Mouse (Mus musculus) CH12.LX (cell line): ENCODE data around the gene Cmss1. TPM values are rescaled to one million over a fixed set of nuclear protein-coding genes. Genes with fewer than 3 reads are reported as not detected.

Experiments
- DNase-seq: peaks from one replicate; pipeline ENCODE4 v3.0.0-alpha.2; 2013; ENCODE audit errors: extremely low read depth
- H3K27ac ChIP-seq: 2 replicates; pipeline ENCODE4 v1.5.1; 2012; ENCODE audit warnings: low read depth, mild to moderate bottlenecking, control low read depth, moderate library complexity; ENCODE audit not compliant: insufficient read depth
- H3K27me3 ChIP-seq: replicated peaks from 2 replicates; pipeline ENCODE3; 2012; ENCODE audit warnings: inconsistent platforms
- H3K36me3 ChIP-seq, 2 experiments: replicated peaks in 1 of 2; 2 replicates each; pipeline versions ENCODE3 to v1.6.1; 2012; ENCODE audit warnings: inconsistent platforms in 1 of 2, low read length in 1 of 2, mild to moderate bottlenecking in 1 of 2, mixed read lengths in 1 of 2, moderate library complexity in 1 of 2; ENCODE audit not compliant: control insufficient read depth in 1 of 2, insufficient read depth in 1 of 2
- H3K4me1 ChIP-seq, 2 experiments: 2 replicates each; pipeline ENCODE4 v1.6.1; 2012; ENCODE audit warnings: inconsistent platforms in 1 of 2, moderate library complexity in 1 of 2; ENCODE audit not compliant: insufficient read depth in 2 of 2, control insufficient read depth in 1 of 2
- H3K4me2 ChIP-seq: 2 replicates; pipeline ENCODE4 v1.6.1; 2012; ENCODE audit warnings: low read depth, mild to moderate bottlenecking, control low read depth; ENCODE audit not compliant: poor library complexity, insufficient read depth, severe bottlenecking
- H3K4me3 ChIP-seq, 3 experiments: fragments of 150-350 bp in 1 of 3; sonication (generic) in 1 of 3; replicated peaks in 1 of 3; 2 replicates each; pipeline versions ENCODE3 to v1.5.1; 2011 to 2012; ENCODE audit warnings: low read depth in 2 of 3, low read length in 2 of 3, mild to moderate bottlenecking in 2 of 3, moderate library complexity in 2 of 3, control low read depth in 1 of 3, improper control_type of control experiment in 1 of 3, inconsistent platforms in 1 of 3, mixed read lengths in 1 of 3; ENCODE audit not compliant: poor library complexity in 1 of 3
- H3K79me2 ChIP-seq: replicated peaks from 2 replicates; pipeline ENCODE4 v1.6.1; 2012; ENCODE audit warnings: mild to moderate bottlenecking, moderate library complexity; ENCODE audit not compliant: control insufficient read depth, poor library complexity, insufficient read depth, severe bottlenecking; ENCODE audit errors: extremely low read depth
- H3K9ac ChIP-seq: 2 replicates; pipeline ENCODE4 v1.6.1; 2012; ENCODE audit warnings: low read depth, mild to moderate bottlenecking, control low read depth, moderate library complexity; ENCODE audit not compliant: insufficient read depth
- H3K9me3 ChIP-seq: replicated peaks from 2 replicates; pipeline ENCODE3; 2012; ENCODE audit warnings: low read length, inconsistent platforms, mixed read lengths
- BHLHE40 ChIP-seq: IDR thresholded peaks from 2 replicates; pipeline ENCODE4 v1.6.1; 2011; ENCODE audit warnings: mild to moderate bottlenecking, low read depth, low read length, improper control_type of control experiment
- CHD2 ChIP-seq: IDR thresholded peaks from 2 replicates; pipeline ENCODE4 v1.6.1; 2011; ENCODE audit warnings: low read length, improper control_type of control experiment
- E2F4 ChIP-seq: IDR thresholded peaks from 2 replicates; pipeline ENCODE4 v1.6.1; 2011; ENCODE audit warnings: low read depth, low read length, improper control_type of control experiment; ENCODE audit not compliant: insufficient replicate concordance
- ELF1 ChIP-seq: IDR thresholded peaks from 2 replicates; pipeline ENCODE4 v1.6.1; 2014; ENCODE audit warnings: low read depth, mild to moderate bottlenecking, inconsistent platforms, low read length, improper control_type of control experiment
- EP300 ChIP-seq: IDR thresholded peaks from 2 replicates; pipeline ENCODE4 v1.6.1; 2011; ENCODE audit warnings: low read length, improper control_type of control experiment
- GABPA ChIP-seq: IDR thresholded peaks from 2 replicates; pipeline ENCODE4 v1.6.1; 2012; ENCODE audit warnings: low read depth, low read length, improper control_type of control experiment, inconsistent platforms; ENCODE audit not compliant: insufficient replicate concordance
- IRF4 ChIP-seq: IDR thresholded peaks from 2 replicates; pipeline ENCODE4 v1.6.1; 2014; ENCODE audit warnings: low read depth, mild to moderate bottlenecking, inconsistent platforms, low read length, improper control_type of control experiment
- JUN ChIP-seq: IDR thresholded peaks from 2 replicates; pipeline ENCODE4 v1.6.1; 2011; ENCODE audit warnings: low read depth, mild to moderate bottlenecking, low read length, improper control_type of control experiment, moderate library complexity; ENCODE audit not compliant: insufficient read depth
- JUND ChIP-seq: conservative IDR thresholded peaks from 2 replicates; pipeline ENCODE4 v1.6.1; 2011; ENCODE audit warnings: low read depth, low read length, improper control_type of control experiment
- MAX ChIP-seq: IDR thresholded peaks from 2 replicates; pipeline ENCODE4 v1.6.1; 2011; ENCODE audit warnings: low read length, improper control_type of control experiment
- MEF2A ChIP-seq: IDR thresholded peaks from 2 replicates; pipeline ENCODE4 v1.6.1; 2014; ENCODE audit warnings: low read depth, mild to moderate bottlenecking, inconsistent platforms, low read length, improper control_type of control experiment, borderline replicate concordance
- MYC ChIP-seq: IDR thresholded peaks from 2 replicates; pipeline ENCODE4 v1.6.1; 2011; ENCODE audit warnings: low read depth, mild to moderate bottlenecking, improper control_type of control experiment, low read length
- NELFE ChIP-seq: IDR thresholded peaks from 2 replicates; pipeline ENCODE4 v1.6.1; 2011; ENCODE audit warnings: low read depth, low read length, improper control_type of control experiment
- NRF1 ChIP-seq: IDR thresholded peaks from 2 replicates; pipeline ENCODE4 v1.6.1; 2014; ENCODE audit warnings: low read depth, mild to moderate bottlenecking, inconsistent platforms, low read length, improper control_type of control experiment, moderate library complexity
- POLR2AphosphoS2 ChIP-seq: IDR thresholded peaks from 2 replicates; pipeline ENCODE4 v1.6.1; 2011; ENCODE audit warnings: low read depth, low read length, improper control_type of control experiment
- RAD21 ChIP-seq: IDR thresholded peaks from 2 replicates; pipeline ENCODE4 v1.6.1; 2011; ENCODE audit warnings: low read depth, mild to moderate bottlenecking, low read length, improper control_type of control experiment, moderate library complexity
- RCOR1 ChIP-seq: conservative IDR thresholded peaks from 2 replicates; pipeline ENCODE4 v1.6.1; 2012; ENCODE audit warnings: low read depth, mild to moderate bottlenecking, inconsistent platforms, low read length, improper control_type of control experiment
- SIN3A ChIP-seq: IDR thresholded peaks from 2 replicates; pipeline ENCODE4 v1.6.1; 2012; ENCODE audit warnings: low read length, improper control_type of control experiment, inconsistent platforms
- SMC3 ChIP-seq: IDR thresholded peaks from 2 replicates; pipeline ENCODE4 v1.6.1; 2011; ENCODE audit warnings: low read depth, low read length, improper control_type of control experiment
- TBP ChIP-seq: conservative IDR thresholded peaks from 2 replicates; pipeline ENCODE4 v1.6.1; 2011; ENCODE audit warnings: low read depth, low read length, improper control_type of control experiment
- ZC3H11A ChIP-seq: IDR thresholded peaks from 2 replicates; pipeline ENCODE4 v1.6.1; 2012; ENCODE audit warnings: low read depth, mild to moderate bottlenecking, inconsistent platforms, low read length, improper control_type of control experiment
- ZKSCAN1 ChIP-seq: IDR thresholded peaks from 2 replicates; pipeline ENCODE4 v1.6.1; 2012; ENCODE audit warnings: low read depth, inconsistent platforms, low read length, improper control_type of control experiment, borderline replicate concordance
- ZNF384 ChIP-seq: IDR thresholded peaks from 2 replicates; pipeline ENCODE4 v1.6.1; 2012; ENCODE audit warnings: low read depth, low read length, improper control_type of control experiment, inconsistent platforms
- dilution Hi-C: fragments of 300-500 bp; cut with MboI; formaldehyde crosslinking; loops from 2 replicates; pipeline ENCODE4 v1.14.3; 2020; ENCODE audit warnings: low sequenced_read_pairs; ENCODE audit not compliant: extremely low pct_unique_long_range_greater_than_20kb, extremely low pct_ligation_motif_present
- in situ Hi-C: fragments of 300-500 bp; cut with MboI; formaldehyde crosslinking; loops from 3 replicates; pipeline ENCODE4 v1.14.3; 2019; ENCODE audit warnings: low sequenced_read_pairs, low pct_ligation_motif_present, low pct_unique_long_range_greater_than_20kb, mixed read lengths
- polyA plus RNA-seq: library from polyadenylated mRNA; unstranded; fragments of >175 nt; gene quantifications from 2 replicates; pipeline ENCODE4 v1.2.1, GENCODE M21; 2012; ENCODE audit warnings: low read depth; ENCODE audit not compliant: insufficient read length
- total RNA-seq, 2 experiments: library from RNA; depleted of rRNA; stranded (reverse); fragments of 300-350 nt in 1 of 2; fragments of >200 nt in 1 of 2; gene quantifications; 2 replicates each; pipeline ENCODE4 v1.2.3; 2012 to 2014

Cmss1 gene
- total and polyA plus RNA-seq, 3 experiments: 94.7 to 107 (median 103) TPM

DNA sequence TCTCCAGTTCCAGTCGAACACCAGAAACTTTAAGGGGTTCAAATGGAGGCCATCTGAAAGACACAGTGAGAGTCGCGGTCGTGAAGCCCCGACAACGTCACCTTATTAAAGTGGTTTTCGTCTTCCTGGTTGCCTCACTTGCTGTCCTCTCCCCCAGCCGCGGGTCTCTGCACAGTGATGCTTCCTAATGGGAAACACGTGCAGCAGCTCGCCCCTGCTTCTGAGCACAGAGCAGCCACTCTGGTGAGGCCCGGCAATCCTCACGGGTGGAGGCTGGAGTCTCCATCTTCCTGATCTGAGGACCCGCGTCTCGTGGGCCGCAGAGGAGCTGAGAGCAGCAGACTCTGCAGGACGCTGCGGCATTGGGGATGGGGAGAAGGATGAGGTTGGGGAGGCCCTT, 302.9 kb downstream of the Cmss1 start:
- H3K79me2 ChIP-seq: no peaks in the 10 kb centered on the region
- no peak for DNase-seq
- H3K36me3 ChIP-seq: peaks cover 3 to 43% of the 10 kb centered on the region in 2 experiments
- no peak overlapping the region for H3K4me3 ChIP-seq
- no peaks in the 10 kb centered on the region for H3K9me3 ChIP-seq
- 0 out of 4 replicates have a peak, but pooled peaks cover 0 to 5% of the 10 kb centered on the region in 2 experiments for H3K4me1 ChIP-seq
- H3K27me3 ChIP-seq: no peaks in the 10 kb centered on the region
- no peak overlapping the region for H3K27ac ChIP-seq
- H3K4me2 ChIP-seq: no peak overlapping the region
- H3K9ac ChIP-seq: no peak overlapping the region
- dilution Hi-C loops (no loop called here), in situ Hi-C loops (loop anchor here (10.0 kb wide), 1 partner anchor 91 kb away; no protein-coding TSS in a partner anchor)
- no peak for TF ChIP-seq EP300
- TF ChIP-seq NRF1: no peak
- TF ChIP-seq SIN3A: no peak
- TF ChIP-seq POLR2AphosphoS2: no peak
- no peak for TF ChIP-seq JUN
- TF ChIP-seq IRF4: no peak
- TF ChIP-seq MEF2A: no peak
- no peak for TF ChIP-seq ZNF384
- TF ChIP-seq JUND: no peak
- no peak for TF ChIP-seq MAX
- no peak for TF ChIP-seq GABPA
- no peak for TF ChIP-seq MYC
- TF ChIP-seq NELFE: no peak
- TF ChIP-seq CHD2: no peak
- no peak for TF ChIP-seq RAD21
- TF ChIP-seq BHLHE40: no peak
- no peak for TF ChIP-seq SMC3

DNA sequence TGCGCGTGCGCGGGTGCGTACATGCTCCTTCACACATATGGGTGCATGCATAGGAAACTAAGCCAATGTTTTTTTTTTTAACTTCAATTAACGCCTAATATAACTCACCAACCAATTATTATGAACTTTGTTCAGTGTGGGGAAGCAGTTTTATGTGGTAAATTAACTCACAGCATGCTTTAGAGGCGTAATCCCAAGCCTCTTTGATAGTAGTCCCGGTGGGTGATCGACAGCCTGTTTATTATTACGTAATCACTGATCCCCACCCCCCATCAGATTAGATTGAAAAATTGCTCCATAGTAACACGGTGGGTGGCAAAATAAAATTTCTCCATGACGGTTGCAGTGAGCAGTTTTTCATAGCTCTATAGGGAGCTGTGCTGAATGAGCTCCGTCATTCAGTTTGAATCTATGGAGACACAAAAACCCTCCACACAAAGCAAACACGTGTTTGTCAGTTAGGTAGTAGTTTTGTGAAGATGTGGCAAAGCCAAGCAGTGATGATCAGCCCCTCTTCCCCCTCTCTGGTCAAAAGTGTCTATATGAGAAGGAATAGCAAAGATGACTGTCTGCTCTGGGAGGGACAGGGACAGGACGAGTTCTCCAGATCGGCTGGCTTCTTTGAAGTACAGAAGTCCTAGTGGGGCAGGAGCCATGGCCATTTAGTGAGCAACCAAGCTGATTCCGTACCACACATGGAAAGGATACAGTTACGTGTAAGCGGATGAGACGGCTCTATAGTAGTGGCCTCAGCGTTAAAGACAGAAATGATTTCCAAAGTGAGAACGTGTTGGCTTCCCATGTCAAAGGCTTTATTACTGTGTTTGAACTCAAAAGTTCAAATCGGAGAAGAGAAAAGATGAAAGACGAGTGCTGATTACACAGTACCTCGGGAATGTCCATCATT, 303.6 kb downstream of the Cmss1 start:
- H3K9me3 ChIP-seq: no peaks in the 10 kb centered on the region
- TF ChIP-seq TBP (no peak), RCOR1 (no peak), ELF1 (no peak), ZKSCAN1 (no peak), E2F4 (no peak), POLR2AphosphoS2 (no peak), ZC3H11A (no peak), GABPA (no peak)
- no peak overlapping the region for H3K27ac ChIP-seq
- DNase-seq: no peak
- no peaks in the 10 kb centered on the region for H3K27me3 ChIP-seq
- no peak overlapping the region for H3K4me3 ChIP-seq
- no peak overlapping the region for H3K9ac ChIP-seq
- in situ Hi-C loops (loop anchor here (10.0 kb wide), 1 partner anchor 92 kb away; no protein-coding TSS in a partner anchor), dilution Hi-C loops (no loop called here)
- H3K36me3 ChIP-seq: peaks cover 3 to 38% of the 10 kb centered on the region in 2 experiments
- H3K4me2 ChIP-seq: no peak overlapping the region
- no peaks in the 10 kb centered on the region for H3K79me2 ChIP-seq
- H3K4me1 ChIP-seq: 0 out of 4 replicates have a peak, but pooled peaks cover 0 to 5% of the 10 kb centered on the region in 2 experiments
